Mouse (Mus musculus): ENCODE results near the gene Olfr1351.
"Not testable (repeated sequence)": the region's sequence is repeated elsewhere in the genome, so short reads cannot be mapped to it uniquely, and the experiment has no call there.

Gene Olfr1351

GRCm38 (mm10) chr10:79012172-79012571 is at the start of gene Olfr1351:
Gene Olfr1351 (plus strand): TSS chr10:79012472.
- no peak for ATAC-seq (ENCODE audit: low TSS enrichment)

GRCm38 (mm10) chr10:78963009-78963408 is 49.3 kb upstream of the Olfr1351 start, which contains the start of gene Olfr1353:
Gene Olfr1353 (plus strand): TSS chr10:78963309.
- ATAC-seq (ENCODE audit: low TSS enrichment): not testable (repeated sequence)

- no peak for ATAC-seq (ENCODE audit: low TSS enrichment)
These were observed 31.5 kb upstream of the Olfr1351 start, which contains the start of gene Olfr1352 for GRCm38 (mm10) chr10:78980750-78981149. Gene Olfr1352 (plus strand): TSS chr10:78981050.

GRCm38 (mm10) chr10:79028441-79028840 is 16.2 kb downstream of the Olfr1351 start, which contains the start of gene Olfr57:
Gene Olfr57 (plus strand): TSS chr10:79028741.
- ATAC-seq (ENCODE audit: low TSS enrichment): no peak

DNA sequence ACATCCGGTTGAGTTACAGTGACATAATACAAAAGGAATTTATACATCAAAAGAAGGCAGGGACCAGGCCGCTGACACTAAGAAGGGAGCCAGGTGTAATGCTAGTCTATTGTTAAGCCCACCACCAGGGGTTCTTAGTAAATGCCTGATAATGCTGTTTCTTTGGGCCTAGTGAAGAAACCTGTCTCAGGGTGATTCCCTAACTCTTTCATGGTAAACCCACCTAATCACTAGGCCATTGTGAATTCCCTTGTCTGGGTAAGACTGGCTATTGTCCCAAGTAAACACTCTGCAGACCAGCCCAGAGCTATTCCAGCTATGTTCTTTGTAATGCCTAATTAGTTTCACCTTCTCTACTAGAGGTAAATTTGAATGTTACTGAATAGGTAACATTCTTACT is 30.2 kb downstream of the Olfr1351 start:
- ATAC-seq (ENCODE audit: low TSS enrichment): not testable (repeated sequence)

DNA sequence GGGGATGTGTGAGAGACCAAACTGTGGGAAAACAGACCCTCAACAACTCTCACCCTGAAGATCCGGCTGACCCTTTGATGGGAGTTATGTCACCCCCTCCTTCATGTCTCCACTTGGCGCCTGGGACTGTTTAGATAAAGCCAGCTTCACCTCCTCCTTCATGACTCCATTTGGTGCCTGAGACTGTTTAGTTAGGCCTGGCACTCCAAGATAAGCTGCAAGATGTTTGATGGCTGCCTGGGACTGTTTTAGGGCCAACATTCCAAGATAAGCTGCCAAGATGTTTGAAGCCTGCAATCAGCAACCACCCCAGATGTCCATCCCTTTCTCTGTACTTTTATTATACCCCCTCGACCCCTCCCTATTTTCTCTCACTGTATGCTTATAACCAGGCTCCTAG is 45.1 kb downstream of the Olfr1351 start:
- not testable (repeated sequence) for ATAC-seq (ENCODE audit: low TSS enrichment)
